In the genomic region with DNA sequence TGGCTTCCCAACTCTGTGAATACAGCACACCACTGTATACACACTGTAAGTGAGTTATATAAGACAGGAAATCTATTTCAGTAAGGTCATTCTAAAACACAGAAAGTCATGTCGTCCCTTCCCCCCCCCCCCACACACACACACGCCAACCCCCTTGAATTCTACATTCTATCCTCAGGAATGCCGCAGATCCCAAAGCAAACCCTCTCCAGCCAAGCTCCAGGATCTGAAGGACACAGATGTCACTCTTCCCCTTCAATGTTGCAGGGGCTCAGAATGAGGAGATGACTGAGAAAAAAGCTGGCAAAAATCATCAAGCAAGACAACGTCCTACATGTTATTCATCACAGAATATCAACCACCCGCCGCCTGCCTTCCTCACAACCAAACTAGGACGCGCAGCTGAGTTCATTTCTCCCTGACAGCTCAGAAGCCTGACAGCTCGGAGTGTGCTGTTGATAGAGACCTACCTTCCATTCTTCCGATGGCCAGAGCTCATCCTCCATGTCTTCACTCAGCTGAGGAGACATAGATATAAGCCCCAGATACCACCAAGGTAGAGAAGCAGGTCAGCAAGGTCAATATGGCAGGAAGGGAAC, we compare ENCODE assay signal across 26 mouse cellular contexts. TPM values are rescaled to one million over a fixed set of nuclear protein-coding genes. Genes with fewer than 3 reads are reported as not detected.
DNase-seq lines count a peak whose midpoint lies in the region; ATAC-seq and TF ChIP-seq lines count a peak whose summit lies in the region.
"Had no signal": no experiment of that assay in that cellular context is flagged by ENCODE, and none has a peak within 500 bp of the region (broad histone marks: within the 10 kb centered on the region; RNA-seq: fewer than 3 reads in every experiment).

No protein-coding gene starts in this region.

- H3K27me3 ChIP-seq in lung, embryonic 14.5 days (ENCODE audit: insufficient read depth, low read length): no peaks in the 10 kb centered on the region
- H3K27me3 ChIP-seq in heart, embryonic 12.5 days (replicated peaks): no peaks in the 10 kb centered on the region
- H3K27me3 ChIP-seq in heart, embryonic 15.5 days: no peaks in the 10 kb centered on the region
- H3K27me3 ChIP-seq: CH12.LX; embryonic facial prominence, embryonic 12.5 days; forebrain, embryonic 13.5 days; hindbrain, embryonic 12.5 days; liver, embryonic 13.5 days; midbrain, embryonic 12.5 days; neural tube, embryonic 15.5 days had no signal

- no peak overlapping the region for H3K9ac ChIP-seq in lung, embryonic 14.5 days
- 0 out of 2 replicates have a peak overlapping the region, but pooled peaks have one; percentile 15 for H3K9ac ChIP-seq in heart, embryonic 12.5 days
- H3K9ac ChIP-seq in heart, embryonic 15.5 days: peak overlapping the region; percentile 5; the same call in 1 of the 2 replicates
- H3K9ac ChIP-seq: embryonic facial prominence, embryonic 12.5 days; forebrain, embryonic 13.5 days; hindbrain, embryonic 12.5 days; liver, embryonic 13.5 days; midbrain, embryonic 12.5 days; neural tube, embryonic 15.5 days had no signal

- H3K27ac ChIP-seq in lung, embryonic 14.5 days (ENCODE audit: low read depth): no peak overlapping the region; the same call in 1 of the 2 replicates
- peak overlapping the region; percentile 84 for H3K27ac ChIP-seq in heart, embryonic 12.5 days (ENCODE audit: poor library complexity, severe bottlenecking)
- peak overlapping the region; percentile 87 for H3K27ac ChIP-seq in heart, embryonic 15.5 days
- H3K27ac ChIP-seq: embryonic facial prominence, embryonic 12.5 days; forebrain, embryonic 13.5 days; hindbrain, embryonic 12.5 days; left cerebral cortex, adult 2 months; liver, embryonic 13.5 days; midbrain, embryonic 12.5 days; neural tube, embryonic 15.5 days had no signal

- no peak for TF ChIP-seq CTCF in lung, embryonic 14.5 days (IDR thresholded peaks at IDR 0.05; ENCODE audit: low read depth)

- H3K4me3 ChIP-seq in lung, embryonic 14.5 days (ENCODE audit: low read depth, low read length): no peak overlapping the region
- H3K4me3 ChIP-seq in heart, embryonic 12.5 days: peak overlapping the region; percentile 17
- peak overlapping the region; percentile 32 for H3K4me3 ChIP-seq in heart, embryonic 15.5 days
- H3K4me3 ChIP-seq: embryonic facial prominence, embryonic 12.5 days; forebrain, embryonic 13.5 days; hindbrain, embryonic 12.5 days; left cerebral cortex, adult 2 months; liver, embryonic 13.5 days; midbrain, embryonic 12.5 days; neural tube, embryonic 15.5 days had no signal

- DNase-seq in lung, embryonic 14.5 days: peak; percentile 71
- no peak for DNase-seq in lung, postnatal 25 days (ENCODE audit: low spot score)
- DNase-seq in lung, postnatal 36 days: peak; percentile 47
- DNase-seq: adrenal gland, adult 8-10 months; B cell, adult 2 months; cerebellum, adult 11-12 months; cerebellum, postnatal 25 days; kidney, postnatal 4 days; liver, embryonic 13.5 days; right cerebral cortex, adult 18-20 months; right cerebral cortex, postnatal 4 days; thymus, postnatal 14 days had no signal

- no peaks in the 10 kb centered on the region for H3K36me3 ChIP-seq in lung, embryonic 14.5 days (ENCODE audit: insufficient read depth)
- H3K36me3 ChIP-seq in heart, embryonic 12.5 days: no peaks in the 10 kb centered on the region
- no peaks in the 10 kb centered on the region for H3K36me3 ChIP-seq in heart, embryonic 15.5 days
- H3K36me3 ChIP-seq: embryonic facial prominence, embryonic 12.5 days; G1E; hindbrain, embryonic 12.5 days; liver, embryonic 13.5 days; midbrain, embryonic 12.5 days; neural tube, embryonic 15.5 days had no signal

- ATAC-seq in lung, embryonic 14.5 days (ENCODE audit: insufficient read depth): peak; percentile 65
- ATAC-seq in heart, embryonic 12.5 days (ENCODE audit: insufficient number of reproducible peaks, low FRiP score): 0 out of 2 replicates have a peak, but pooled peaks have one; percentile 33
- peak; percentile 51; the same call in 1 of the 2 replicates for ATAC-seq in heart, embryonic 15.5 days (replicated peaks; ENCODE audit: insufficient number of reproducible peaks, insufficient read depth, low FRiP score, low read depth)
- no peak for ATAC-seq in granulocyte monocyte progenitor cell, adult 5-6 weeks (replicated peaks; ENCODE audit: poor library complexity, severe bottlenecking)
- ATAC-seq in activated CD4-positive, CD25-positive, alpha-beta regulatory T cell, adult 4 months: no peak
- ATAC-seq: forebrain, embryonic 13.5 days; intestine, postnatal 0 days; Patski had no signal

- no peaks in the 10 kb centered on the region for H3K9me3 ChIP-seq in lung, embryonic 14.5 days (ENCODE audit: low read depth, low read length)
- H3K9me3 ChIP-seq in heart, embryonic 12.5 days (replicated peaks): no peaks in the 10 kb centered on the region
- no peaks in the 10 kb centered on the region for H3K9me3 ChIP-seq in heart, embryonic 15.5 days (replicated peaks)
- H3K9me3 ChIP-seq: embryonic facial prominence, embryonic 12.5 days; forebrain, embryonic 13.5 days; G1E; hindbrain, embryonic 12.5 days; liver, embryonic 13.5 days; midbrain, embryonic 12.5 days; neural tube, embryonic 15.5 days had no signal

- H3K4me1 ChIP-seq in lung, embryonic 14.5 days (ENCODE audit: insufficient read depth): peaks cover 3% of the 10 kb centered on the region; the same call in 1 of the 2 replicates
- peaks cover 20% of the 10 kb centered on the region for H3K4me1 ChIP-seq in heart, embryonic 12.5 days (replicated peaks)
- peaks cover 29% of the 10 kb centered on the region for H3K4me1 ChIP-seq in heart, embryonic 15.5 days (replicated peaks)
- H3K4me1 ChIP-seq: embryonic facial prominence, embryonic 12.5 days; forebrain, embryonic 13.5 days; hindbrain, embryonic 12.5 days; liver, embryonic 13.5 days; midbrain, embryonic 12.5 days; neural tube, embryonic 15.5 days had no signal

- peak overlapping the region; percentile 25; the same call in 1 of the 2 replicates for H3K4me2 ChIP-seq in lung, embryonic 14.5 days
- peak overlapping the region; percentile 50 for H3K4me2 ChIP-seq in heart, embryonic 12.5 days
- peak overlapping the region; percentile 47 for H3K4me2 ChIP-seq in heart, embryonic 15.5 days
- H3K4me2 ChIP-seq: embryonic facial prominence, embryonic 12.5 days; forebrain, embryonic 13.5 days; hindbrain, embryonic 12.5 days; liver, embryonic 13.5 days; midbrain, embryonic 12.5 days; neural tube, embryonic 15.5 days had no signal

- WGBS in lung, embryonic 14.5 days: 56% methylated on average over 10 of the region's 10 CpGs
- 47% methylated on average over 10 of the region's 10 CpGs for WGBS in heart, embryonic 12.5 days
- 43% methylated on average over 10 of the region's 10 CpGs for WGBS in heart, embryonic 15.5 days

RNA-seq across cellular contexts. Expression of gene Fam189a2, which starts 15.7 kb away (rescaled TPM):
- 1.2 and 1.4 TPM in 2 replicates for polyA plus RNA-seq in lung, embryonic 14.5 days (2014; fragmentation: Nextera tagmentation; extraction: Ambion mirVana)
- polyA plus RNA-seq in heart, embryonic 12.5 days (2016; fragmentation: Nextera tagmentation; extraction: Ambion mirVana): 4.6 and 4.8 TPM in 2 replicates
- 5.6 and 5.9 TPM in 2 replicates for polyA plus RNA-seq in heart, embryonic 15.5 days (2015; fragmentation: Nextera tagmentation; extraction: Ambion mirVana)
- not detected in 2 replicates for total RNA-seq in granulocyte monocyte progenitor cell, adult 5-6 weeks (2014; fragmentation: Nextera tagmentation)
- total RNA-seq in granulocyte monocyte progenitor cell, adult 5-6 weeks (2017): not detected in 2 replicates
- polyA plus RNA-seq in activated CD4-positive, CD25-positive, alpha-beta regulatory T cell, adult 4 months (2017; shearing (Covaris generic)): not detected
- total RNA-seq: CH12.LX had no signal
- polyA plus RNA-seq: G1E had no signal

Comparison
In these comparisons a context has a peak if more than half of its experiments do, and no peak if none do; other contexts are left out.
1. ATAC-seq: peak in lung, embryonic 14.5 days (single experiment), heart, embryonic 12.5 days (single experiment) and heart, embryonic 15.5 days (single experiment); none in granulocyte monocyte progenitor cell, adult 5-6 weeks (single experiment) and activated CD4-positive, CD25-positive, alpha-beta regulatory T cell, adult 4 months (single experiment).
2. Peak in every context shown above with its lines, with median percentiles within 50 percentile points of each other: H3K4me2 ChIP-seq.